Mouse (Mus musculus): ENCODE measurements around the gene Fhdc1.

GRCm38 (mm10) chr3:84497718-84498117 is 17.5 kb upstream of the Fhdc1 start:
- no peak for TF ChIP-seq CTCF (IDR thresholded peaks at IDR 0.05; ENCODE audit: borderline replicate concordance, insufficient read depth, low read depth, low read length)
- no peak for TF ChIP-seq POLR2A (IDR thresholded peaks at IDR 0.05; ENCODE audit: borderline replicate concordance, insufficient read depth, low read length)

All from cerebellum, adult 2 months (tissue).